Mouse (Mus musculus) bone marrow macrophage, adult 2 months (primary cell): ENCODE results near the gene Ptprm.

ENCODE experiments used
- CTCF ChIP-seq: IDR thresholded peaks from 2 replicates; pipeline ENCODE4 v1.5.1; 2012; ENCODE audit warnings: low read depth, mild to moderate bottlenecking, low read length, moderate library complexity
- POLR2A ChIP-seq: IDR thresholded peaks from 2 replicates; pipeline ENCODE4 v1.6.1; 2012; ENCODE audit warnings: mild to moderate bottlenecking, low read depth, low read length, borderline replicate concordance

DNA sequence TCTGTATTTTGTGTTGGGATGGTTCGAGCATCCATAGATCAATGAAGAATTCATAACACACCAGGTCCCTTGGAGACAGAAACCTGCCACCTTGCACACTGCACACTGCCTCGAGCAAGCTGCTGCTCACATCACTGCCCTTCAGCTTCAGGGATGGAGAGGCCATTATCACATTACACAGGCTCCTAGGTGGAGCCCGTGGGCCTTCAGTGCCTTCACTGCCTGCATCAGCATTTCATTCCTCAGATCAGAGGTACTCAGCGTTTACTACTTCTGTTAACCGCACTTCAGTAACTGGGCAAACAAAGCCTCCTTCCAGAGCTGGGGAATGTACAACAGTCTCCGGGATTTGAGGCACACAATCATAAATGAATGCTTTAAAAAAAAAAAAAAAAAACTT, 101.3 kb downstream of the Ptprm start:
- no peak for TF ChIP-seq POLR2A
- no peak for TF ChIP-seq CTCF
